Mouse (Mus musculus): Measurements from ENCODE around the gene Scml4. TPM values are rescaled to one million over a fixed set of nuclear protein-coding genes. Genes with fewer than 3 reads are reported as not detected.

Gene Scml4
- polyA plus RNA-seq, 1 experiment from 2014 or later: 0.76 TPM

GRCm38 (mm10) chr10:42890365-42890764, 30.2 kb downstream of the Scml4 start:
- Histone ChIP-seq H3K27me3 (ENCODE audit: control insufficient read depth, insufficient read depth, low read length) (no peaks in the 10 kb centered on the region), H3K4me2 (ENCODE audit: low read length) (no peak overlapping the region), H3K9ac (ENCODE audit: low read length) (no peak overlapping the region), H3K9me3 (ENCODE audit: control insufficient read depth, low read length) (no peaks in the 10 kb centered on the region), H3K4me3 (ENCODE audit: control insufficient read depth in 1 of 2, insufficient read depth in 1 of 2, low read depth in 1 of 2, low read length in 2 of 2) (no peak overlapping the region), H3K27ac (replicated peaks in 1 of 2; ENCODE audit: control insufficient read depth in 1 of 2, insufficient read depth in 1 of 2, low read depth in 2 of 2, low read length in 2 of 2) (no peak overlapping the region), H3K4me1 (ENCODE audit: control insufficient read depth in 2 of 2, insufficient read depth in 2 of 2, low read length in 2 of 2) (peaks cover 12% of the 10 kb centered on the region in 2 experiments), H3K36me3 (ENCODE audit: control insufficient read depth, insufficient read depth, low read length) (no peaks in the 10 kb centered on the region)
- no peak for ATAC-seq (ENCODE audit: insufficient number of reproducible peaks, insufficient read depth, low FRiP score, low read depth)
- WGBS: 68% methylated on average over 4 of the region's 4 CpGs

- no peak for ATAC-seq (ENCODE audit: insufficient number of reproducible peaks, insufficient read depth, low FRiP score, low read depth)
Observed at GRCm38 (mm10) chr10:42892250-42892649, 32.1 kb downstream of the Scml4 start.

DNA sequence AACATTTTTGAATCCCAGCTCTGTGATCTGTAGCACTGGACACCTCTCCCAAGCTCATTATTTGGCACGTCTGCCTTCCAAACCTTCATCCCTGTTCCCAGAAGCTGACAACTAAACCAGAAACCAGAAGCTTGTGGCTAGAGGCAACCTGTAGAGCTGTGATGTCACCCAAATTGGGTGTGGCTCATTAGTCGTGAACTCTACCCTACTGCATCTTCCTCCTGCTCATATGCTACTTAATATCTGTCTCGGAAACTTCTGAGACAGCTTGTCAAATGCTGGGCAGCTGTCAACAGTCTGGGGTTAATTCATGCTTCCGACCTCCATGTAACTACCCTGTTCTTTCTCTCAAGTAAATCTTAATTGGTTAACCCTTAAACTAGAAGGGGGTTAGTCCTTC, 32.8 kb downstream of the Scml4 start:
- 63% methylated on average over 4 of the region's 4 CpGs for WGBS
- no peak overlapping the region for H3K4me3 ChIP-seq (ENCODE audit: control insufficient read depth in 1 of 2, insufficient read depth in 1 of 2, low read depth in 1 of 2, low read length in 2 of 2)
- no peaks in the 10 kb centered on the region for H3K36me3 ChIP-seq (ENCODE audit: control insufficient read depth, insufficient read depth, low read length)
- H3K27me3 ChIP-seq (ENCODE audit: control insufficient read depth, insufficient read depth, low read length): no peaks in the 10 kb centered on the region
- no peaks in the 10 kb centered on the region for H3K9me3 ChIP-seq (ENCODE audit: control insufficient read depth, low read length)
- H3K27ac ChIP-seq (replicated peaks in 1 of 2; ENCODE audit: control insufficient read depth in 1 of 2, insufficient read depth in 1 of 2, low read depth in 2 of 2, low read length in 2 of 2): no peak overlapping the region
- H3K9ac ChIP-seq (ENCODE audit: low read length): no peak overlapping the region
- ATAC-seq (ENCODE audit: insufficient number of reproducible peaks, insufficient read depth, low FRiP score, low read depth): no peak
- no peak overlapping the region for H3K4me2 ChIP-seq (ENCODE audit: low read length)
- peaks cover 12% of the 10 kb centered on the region in 2 experiments for H3K4me1 ChIP-seq (ENCODE audit: control insufficient read depth in 2 of 2, insufficient read depth in 2 of 2, low read length in 2 of 2)

More at GRCm38 (mm10) chr10:42892250-42892649, 32.1 kb downstream of the Scml4 start:
- H3K27me3 ChIP-seq (ENCODE audit: control insufficient read depth, insufficient read depth, low read length): no peaks in the 10 kb centered on the region
- 67% methylated on average over 4 of the region's 4 CpGs for WGBS
- H3K36me3 ChIP-seq (ENCODE audit: control insufficient read depth, insufficient read depth, low read length): no peaks in the 10 kb centered on the region
- no peak overlapping the region for H3K4me3 ChIP-seq (ENCODE audit: control insufficient read depth in 1 of 2, insufficient read depth in 1 of 2, low read depth in 1 of 2, low read length in 2 of 2)
- H3K4me2 ChIP-seq (ENCODE audit: low read length): no peak overlapping the region
- no peak overlapping the region for H3K27ac ChIP-seq (replicated peaks in 1 of 2; ENCODE audit: control insufficient read depth in 1 of 2, insufficient read depth in 1 of 2, low read depth in 2 of 2, low read length in 2 of 2)
- no peak overlapping the region for H3K9ac ChIP-seq (ENCODE audit: low read length)
- no peaks in the 10 kb centered on the region for H3K9me3 ChIP-seq (ENCODE audit: control insufficient read depth, low read length)
- H3K4me1 ChIP-seq (ENCODE audit: control insufficient read depth in 2 of 2, insufficient read depth in 2 of 2, low read length in 2 of 2): peaks cover 12% of the 10 kb centered on the region in 2 experiments

- Histone ChIP-seq H3K36me3 (ENCODE audit: control insufficient read depth, insufficient read depth, low read length) (no peaks in the 10 kb centered on the region), H3K27ac (replicated peaks in 1 of 2; ENCODE audit: control insufficient read depth in 1 of 2, insufficient read depth in 1 of 2, low read depth in 2 of 2, low read length in 2 of 2) (no peak overlapping the region), H3K27me3 (ENCODE audit: control insufficient read depth, insufficient read depth, low read length) (no peaks in the 10 kb centered on the region), H3K4me1 (ENCODE audit: control insufficient read depth in 2 of 2, insufficient read depth in 2 of 2, low read length in 2 of 2) (peaks cover 12% of the 10 kb centered on the region in 2 experiments), H3K9ac (ENCODE audit: low read length) (no peak overlapping the region), H3K4me2 (ENCODE audit: low read length) (no peak overlapping the region), H3K4me3 (ENCODE audit: control insufficient read depth in 1 of 2, insufficient read depth in 1 of 2, low read depth in 1 of 2, low read length in 2 of 2) (no peak overlapping the region), H3K9me3 (ENCODE audit: control insufficient read depth, low read length) (no peaks in the 10 kb centered on the region)
- no peak for ATAC-seq (ENCODE audit: insufficient number of reproducible peaks, insufficient read depth, low FRiP score, low read depth)
- WGBS: 48% methylated on average over 8 of the region's 8 CpGs
Observed at GRCm38 (mm10) chr10:42893857-42894256, 33.7 kb downstream of the Scml4 start.

DNA sequence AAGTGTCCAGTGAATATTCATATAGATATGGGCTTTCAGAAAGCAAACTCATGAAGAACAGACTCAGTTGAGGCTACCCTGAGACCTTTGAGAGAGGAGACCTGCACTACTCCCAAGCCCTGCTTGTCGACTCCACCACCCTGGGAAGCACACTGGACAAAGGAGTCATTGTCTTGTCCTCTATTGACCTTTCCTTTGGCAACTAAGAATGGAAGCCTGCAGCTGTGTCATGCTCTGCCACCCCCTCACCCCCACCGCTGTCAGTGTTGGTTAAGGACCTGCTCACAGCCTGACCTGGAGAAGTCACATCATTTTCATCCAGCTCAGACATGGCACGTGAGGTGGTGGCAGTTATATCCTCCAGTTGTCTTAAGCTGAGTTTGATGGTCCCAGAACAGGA, 34.1 kb downstream of the Scml4 start:
- Histone ChIP-seq H3K9ac (ENCODE audit: low read length) (no peak overlapping the region), H3K4me3 (ENCODE audit: control insufficient read depth in 1 of 2, insufficient read depth in 1 of 2, low read depth in 1 of 2, low read length in 2 of 2) (no peak overlapping the region), H3K27me3 (ENCODE audit: control insufficient read depth, insufficient read depth, low read length) (no peaks in the 10 kb centered on the region), H3K4me2 (ENCODE audit: low read length) (no peak overlapping the region), H3K9me3 (ENCODE audit: control insufficient read depth, low read length) (no peaks in the 10 kb centered on the region), H3K36me3 (ENCODE audit: control insufficient read depth, insufficient read depth, low read length) (no peaks in the 10 kb centered on the region), H3K4me1 (ENCODE audit: control insufficient read depth in 2 of 2, insufficient read depth in 2 of 2, low read length in 2 of 2) (peaks cover 12% of the 10 kb centered on the region in 2 experiments), H3K27ac (replicated peaks in 1 of 2; ENCODE audit: control insufficient read depth in 1 of 2, insufficient read depth in 1 of 2, low read depth in 2 of 2, low read length in 2 of 2) (no peak overlapping the region)
- no peak for ATAC-seq (ENCODE audit: insufficient number of reproducible peaks, insufficient read depth, low FRiP score, low read depth)
- WGBS: 46% methylated on average over 3 of the region's 3 CpGs

- H3K9ac ChIP-seq (ENCODE audit: low read length): no peak overlapping the region
- no peak overlapping the region for H3K27ac ChIP-seq (replicated peaks in 1 of 2; ENCODE audit: control insufficient read depth in 1 of 2, insufficient read depth in 1 of 2, low read depth in 2 of 2, low read length in 2 of 2)
- H3K4me2 ChIP-seq (ENCODE audit: low read length): no peak overlapping the region
- no peak for ATAC-seq (ENCODE audit: insufficient number of reproducible peaks, insufficient read depth, low FRiP score, low read depth)
- H3K4me1 ChIP-seq (ENCODE audit: control insufficient read depth in 2 of 2, insufficient read depth in 2 of 2, low read length in 2 of 2): peaks cover 12% of the 10 kb centered on the region in 2 experiments
- WGBS: 29% methylated on average over 7 of the region's 7 CpGs
- H3K36me3 ChIP-seq (ENCODE audit: control insufficient read depth, insufficient read depth, low read length): no peaks in the 10 kb centered on the region
- H3K9me3 ChIP-seq (ENCODE audit: control insufficient read depth, low read length): no peaks in the 10 kb centered on the region
- no peak overlapping the region for H3K4me3 ChIP-seq (ENCODE audit: control insufficient read depth in 1 of 2, insufficient read depth in 1 of 2, low read depth in 1 of 2, low read length in 2 of 2)
- no peaks in the 10 kb centered on the region for H3K27me3 ChIP-seq (ENCODE audit: control insufficient read depth, insufficient read depth, low read length)
Observed at GRCm38 (mm10) chr10:42894696-42895095, 34.5 kb downstream of the Scml4 start.

GRCm38 (mm10) chr10:42896621-42897020, 36.5 kb downstream of the Scml4 start:
- Histone ChIP-seq H3K4me2 (ENCODE audit: low read length) (no peak overlapping the region), H3K9ac (ENCODE audit: low read length) (no peak overlapping the region), H3K4me3 (ENCODE audit: control insufficient read depth in 1 of 2, insufficient read depth in 1 of 2, low read depth in 1 of 2, low read length in 2 of 2) (no peak overlapping the region), H3K36me3 (ENCODE audit: control insufficient read depth, insufficient read depth, low read length) (no peaks in the 10 kb centered on the region), H3K9me3 (ENCODE audit: control insufficient read depth, low read length) (no peaks in the 10 kb centered on the region), H3K4me1 (ENCODE audit: control insufficient read depth in 2 of 2, insufficient read depth in 2 of 2, low read length in 2 of 2) (peaks cover 12% of the 10 kb centered on the region in 2 experiments), H3K27ac (replicated peaks in 1 of 2; ENCODE audit: control insufficient read depth in 1 of 2, insufficient read depth in 1 of 2, low read depth in 2 of 2, low read length in 2 of 2) (no peak overlapping the region), H3K27me3 (ENCODE audit: control insufficient read depth, insufficient read depth, low read length) (no peaks in the 10 kb centered on the region)
- 76% methylated on average over 3 of the region's 3 CpGs for WGBS
- ATAC-seq (ENCODE audit: insufficient number of reproducible peaks, insufficient read depth, low FRiP score, low read depth): no peak

DNA sequence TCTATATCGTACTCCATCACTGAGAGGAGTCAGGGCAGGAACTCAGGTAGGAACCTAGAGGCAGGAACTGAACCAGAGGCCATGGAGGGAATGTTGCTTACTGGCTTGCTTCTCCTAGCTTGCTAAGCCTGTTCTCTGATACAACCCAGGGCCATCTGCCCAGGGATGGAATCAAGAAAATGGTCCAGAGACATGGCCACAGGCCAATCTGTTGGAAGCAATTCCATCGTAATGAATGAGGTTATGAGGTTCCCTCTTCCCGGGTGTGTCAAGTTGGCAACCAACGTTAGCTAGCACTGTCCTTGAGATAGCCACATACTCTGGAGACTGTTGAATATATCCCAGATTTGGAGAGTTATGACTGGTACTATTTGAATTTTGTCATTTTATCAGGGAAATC, 37.0 kb downstream of the Scml4 start:
- H3K9ac ChIP-seq (ENCODE audit: low read length): no peak overlapping the region
- no peak overlapping the region for H3K27ac ChIP-seq (replicated peaks in 1 of 2; ENCODE audit: control insufficient read depth in 1 of 2, insufficient read depth in 1 of 2, low read depth in 2 of 2, low read length in 2 of 2)
- H3K4me2 ChIP-seq (ENCODE audit: low read length): no peak overlapping the region
- no peaks in the 10 kb centered on the region for H3K9me3 ChIP-seq (ENCODE audit: control insufficient read depth, low read length)
- no peak overlapping the region for H3K4me3 ChIP-seq (ENCODE audit: control insufficient read depth in 1 of 2, insufficient read depth in 1 of 2, low read depth in 1 of 2, low read length in 2 of 2)
- H3K27me3 ChIP-seq (ENCODE audit: control insufficient read depth, insufficient read depth, low read length): no peaks in the 10 kb centered on the region
- no peaks in the 10 kb centered on the region for H3K36me3 ChIP-seq (ENCODE audit: control insufficient read depth, insufficient read depth, low read length)
- no peak for ATAC-seq (ENCODE audit: insufficient number of reproducible peaks, insufficient read depth, low FRiP score, low read depth)
- peaks cover 12% of the 10 kb centered on the region in 2 experiments for H3K4me1 ChIP-seq (ENCODE audit: control insufficient read depth in 2 of 2, insufficient read depth in 2 of 2, low read length in 2 of 2)
- 72% methylated on average over 4 of the region's 4 CpGs for WGBS
